Mouse (Mus musculus): ENCODE data around the gene Bckdhb.

- TF ChIP-seq CTCF (IDR thresholded peaks at IDR 0.05; ENCODE audit: borderline replicate concordance, extremely low read depth, insufficient read depth, insufficient read length) (no peak), POLR2A (IDR thresholded peaks at IDR 0.05; ENCODE audit: borderline replicate concordance, extremely low read depth, insufficient read depth, insufficient read length, poor library complexity, severe bottlenecking) (no peak)
Measured at GRCm38 (mm10) chr9:83964376-83964775, 39.4 kb downstream of the Bckdhb start.
